Mouse (Mus musculus): ENCODE measurements around the gene Nr1d1. TPM values are rescaled to one million over a fixed set of nuclear protein-coding genes. Genes with fewer than 3 reads are reported as not detected.

Nr1d1 gene
- polyA plus RNA-seq, 1 experiment from 2014 or later: 0.66 TPM

GRCm38 (mm10) chr11:98752562-98753140 is 22.5 kb downstream of the Nr1d1 start:
- peak overlapping the region; percentile 58 for H3K27ac ChIP-seq (ENCODE audit: low read length)
- H3K4me3 ChIP-seq (ENCODE audit: low read depth, low read length): no peak overlapping the region
- peak overlapping the region; percentile 54 for H3K9ac ChIP-seq (ENCODE audit: low read depth, low read length)
- H3K4me1 ChIP-seq (ENCODE audit: control insufficient read depth, low read depth, low read length): peaks cover 94% of the 10 kb centered on the region
- no peaks in the 10 kb centered on the region for H3K27me3 ChIP-seq (ENCODE audit: control insufficient read depth, insufficient read depth, low read depth, low read length)
- H3K4me2 ChIP-seq (ENCODE audit: low read depth, low read length): peak overlapping the region; percentile 52
- no peak for ATAC-seq (ENCODE audit: low read depth)
- no peaks in the 10 kb centered on the region; the same call in none of the 2 replicates for H3K36me3 ChIP-seq (ENCODE audit: control insufficient read depth, insufficient read depth)
- no peaks in the 10 kb centered on the region for H3K9me3 ChIP-seq (replicated peaks; ENCODE audit: control insufficient read depth, low read length)
- WGBS (ENCODE audit: insufficient replicate concordance): 66% methylated on average over 10 of the region's 10 CpGs

- Histone ChIP-seq H3K27ac (ENCODE audit: low read length) (peak overlapping the region; percentile 58), H3K4me2 (ENCODE audit: low read depth, low read length) (peak overlapping the region; percentile 52), H3K27me3 (ENCODE audit: control insufficient read depth, insufficient read depth, low read depth, low read length) (no peaks in the 10 kb centered on the region), H3K36me3 (ENCODE audit: control insufficient read depth, insufficient read depth) (no peaks in the 10 kb centered on the region; the same call in 1 of the 2 replicates), H3K9me3 (replicated peaks; ENCODE audit: control insufficient read depth, low read length) (no peaks in the 10 kb centered on the region), H3K4me3 (ENCODE audit: low read depth, low read length) (peak overlapping the region; percentile 34), H3K9ac (ENCODE audit: low read depth, low read length) (peak overlapping the region; percentile 54), H3K4me1 (ENCODE audit: control insufficient read depth, low read depth, low read length) (peaks cover 97% of the 10 kb centered on the region)
- ATAC-seq (ENCODE audit: low read depth): peak; percentile 81
- WGBS (ENCODE audit: insufficient replicate concordance): 9% methylated on average over 6 of the region's 6 CpGs
Measured at GRCm38 (mm10) chr11:98751221-98751782, 23.8 kb downstream of the Nr1d1 start.

GRCm38 (mm10) chr11:98750351-98751201 is 24.6 kb downstream of the Nr1d1 start:
- H3K9me3 ChIP-seq (replicated peaks; ENCODE audit: control insufficient read depth, low read length): no peaks in the 10 kb centered on the region
- H3K4me1 ChIP-seq (ENCODE audit: control insufficient read depth, low read depth, low read length): peaks cover 97% of the 10 kb centered on the region
- H3K9ac ChIP-seq (ENCODE audit: low read depth, low read length): peak overlapping the region; percentile 54
- WGBS (ENCODE audit: insufficient replicate concordance): 24% methylated on average over 17 of the region's 17 CpGs
- 0 out of 2 replicates have a peak, but pooled peaks have one; percentile 1 for ATAC-seq (ENCODE audit: low read depth)
- peak overlapping the region; percentile 52 for H3K4me2 ChIP-seq (ENCODE audit: low read depth, low read length)
- no peaks in the 10 kb centered on the region for H3K27me3 ChIP-seq (ENCODE audit: control insufficient read depth, insufficient read depth, low read depth, low read length)
- peak overlapping the region; percentile 58 for H3K27ac ChIP-seq (ENCODE audit: low read length)
- H3K4me3 ChIP-seq (ENCODE audit: low read depth, low read length): peak overlapping the region; percentile 34
- no peaks in the 10 kb centered on the region; the same call in 1 of the 2 replicates for H3K36me3 ChIP-seq (ENCODE audit: control insufficient read depth, insufficient read depth)

- 56% methylated on average over 5 of the region's 5 CpGs for WGBS (ENCODE audit: insufficient replicate concordance)
Measured at GRCm38 (mm10) chr11:98749716-98750115, 25.4 kb downstream of the Nr1d1 start.

GRCm38 (mm10) chr11:98748506-98749416 is 26.4 kb downstream of the Nr1d1 start:
- Histone ChIP-seq H3K27ac (ENCODE audit: low read length) (no peak overlapping the region; the same call in 1 of the 2 replicates), H3K4me3 (ENCODE audit: low read depth, low read length) (no peak overlapping the region), H3K4me1 (ENCODE audit: control insufficient read depth, low read depth, low read length) (peaks cover 98% of the 10 kb centered on the region), H3K27me3 (ENCODE audit: control insufficient read depth, insufficient read depth, low read depth, low read length) (no peaks in the 10 kb centered on the region), H3K36me3 (ENCODE audit: control insufficient read depth, insufficient read depth) (no peaks in the 10 kb centered on the region; the same call in 1 of the 2 replicates), H3K4me2 (ENCODE audit: low read depth, low read length) (no peak overlapping the region), H3K9me3 (replicated peaks; ENCODE audit: control insufficient read depth, low read length) (no peaks in the 10 kb centered on the region), H3K9ac (ENCODE audit: low read depth, low read length) (no peak overlapping the region)
- 44% methylated on average over 15 of the region's 15 CpGs for WGBS (ENCODE audit: insufficient replicate concordance)
- no peak for ATAC-seq (ENCODE audit: low read depth)

More at GRCm38 (mm10) chr11:98749716-98750115, 25.4 kb downstream of the Nr1d1 start:
- Histone ChIP-seq H3K4me3 (ENCODE audit: low read depth, low read length) (no peak overlapping the region), H3K4me1 (ENCODE audit: control insufficient read depth, low read depth, low read length) (peaks cover 98% of the 10 kb centered on the region), H3K4me2 (ENCODE audit: low read depth, low read length) (no peak overlapping the region), H3K9me3 (replicated peaks; ENCODE audit: control insufficient read depth, low read length) (no peaks in the 10 kb centered on the region), H3K36me3 (ENCODE audit: control insufficient read depth, insufficient read depth) (no peaks in the 10 kb centered on the region; the same call in 1 of the 2 replicates), H3K9ac (ENCODE audit: low read depth, low read length) (no peak overlapping the region), H3K27ac (ENCODE audit: low read length) (no peak overlapping the region; the same call in 1 of the 2 replicates), H3K27me3 (ENCODE audit: control insufficient read depth, insufficient read depth, low read depth, low read length) (no peaks in the 10 kb centered on the region)
- no peak for ATAC-seq (ENCODE audit: low read depth)

- H3K27ac ChIP-seq (ENCODE audit: low read length): peak overlapping the region; percentile 41
Measured at GRCm38 (mm10) chr11:98747804-98748505, 27.2 kb downstream of the Nr1d1 start.

GRCm38 (mm10) chr11:98746855-98747693 is 28.1 kb downstream of the Nr1d1 start:
- Histone ChIP-seq H3K27me3 (ENCODE audit: control insufficient read depth, insufficient read depth, low read depth, low read length) (no peaks in the 10 kb centered on the region), H3K4me2 (ENCODE audit: low read depth, low read length) (peak overlapping the region; percentile 61), H3K36me3 (ENCODE audit: control insufficient read depth, insufficient read depth) (no peaks in the 10 kb centered on the region), H3K4me1 (ENCODE audit: control insufficient read depth, low read depth, low read length) (peaks cover 97% of the 10 kb centered on the region), H3K9ac (ENCODE audit: low read depth, low read length) (peak overlapping the region; percentile 11; the same call in 1 of the 2 replicates), H3K9me3 (replicated peaks; ENCODE audit: control insufficient read depth, low read length) (no peaks in the 10 kb centered on the region), H3K4me3 (ENCODE audit: low read depth, low read length) (peak overlapping the region; percentile 18), H3K27ac (ENCODE audit: low read length) (peak overlapping the region; percentile 41)
- ATAC-seq (ENCODE audit: low read depth): peak; percentile 56
- WGBS (ENCODE audit: insufficient replicate concordance): 4% methylated on average over 19 of the region's 19 CpGs

More at GRCm38 (mm10) chr11:98747804-98748505, 27.2 kb downstream of the Nr1d1 start:
- WGBS (ENCODE audit: insufficient replicate concordance): 34% methylated on average over 6 of the region's 6 CpGs
- Histone ChIP-seq H3K27me3 (ENCODE audit: control insufficient read depth, insufficient read depth, low read depth, low read length) (no peaks in the 10 kb centered on the region), H3K9me3 (replicated peaks; ENCODE audit: control insufficient read depth, low read length) (no peaks in the 10 kb centered on the region), H3K4me2 (ENCODE audit: low read depth, low read length) (peak overlapping the region; percentile 15; the same call in 1 of the 2 replicates), H3K4me1 (ENCODE audit: control insufficient read depth, low read depth, low read length) (peaks cover 98% of the 10 kb centered on the region), H3K9ac (ENCODE audit: low read depth, low read length) (peak overlapping the region; percentile 16), H3K4me3 (ENCODE audit: low read depth, low read length) (no peak overlapping the region), H3K36me3 (ENCODE audit: control insufficient read depth, insufficient read depth) (no peaks in the 10 kb centered on the region)
- ATAC-seq (ENCODE audit: low read depth): no peak
